Mouse (Mus musculus): ENCODE data around the gene Eva1b. TPM values are rescaled to one million over a fixed set of nuclear protein-coding genes. Genes with fewer than 3 reads are reported as not detected.
A peak's percentile ranks its signal among the peaks of the same experiment; 100 is the strongest.

Eva1b gene
- total RNA-seq (2021), result 10 to 100 TPM; 20.0 to 25.5 TPM
- long read RNA-seq, experiment 1, transcript Eva1b-203 (3 exons, 1,364 nt), result major isoform, 5 of 13 reads
- long read RNA-seq, experiment 1, transcript Eva1b-201 (3 exons, 1,689 nt), result major isoform, 5 of 13 reads
- long read RNA-seq, experiment 1, partial matches to known transcripts, result 0 of 13 reads
- long read RNA-seq, experiment 1, other reads (novel, unspliced or antisense), result 0 of 13 reads
- long read RNA-seq, experiment 2, transcript Eva1b-201 (3 exons, 1,689 nt), result major isoform, 5 of 15 reads
- long read RNA-seq, experiment 2, transcript Eva1b-203 (3 exons, 1,364 nt), result major isoform, 5 of 15 reads
- long read RNA-seq, experiment 2, partial matches to known transcripts, result 0 of 15 reads
- long read RNA-seq, experiment 2, other reads (novel, unspliced or antisense), result 3 of 15 reads

GRCm38 (mm10) chr4:126147533-126148160, at the start of gene Eva1b:
TSS of gene Eva1b (plus strand) at chr4:126147744.
- peak; percentile 77 for DNase-seq

GRCm38 (mm10) chr4:126099365-126099764, 48.2 kb upstream of the Eva1b start:
- no peak for DNase-seq

DNA sequence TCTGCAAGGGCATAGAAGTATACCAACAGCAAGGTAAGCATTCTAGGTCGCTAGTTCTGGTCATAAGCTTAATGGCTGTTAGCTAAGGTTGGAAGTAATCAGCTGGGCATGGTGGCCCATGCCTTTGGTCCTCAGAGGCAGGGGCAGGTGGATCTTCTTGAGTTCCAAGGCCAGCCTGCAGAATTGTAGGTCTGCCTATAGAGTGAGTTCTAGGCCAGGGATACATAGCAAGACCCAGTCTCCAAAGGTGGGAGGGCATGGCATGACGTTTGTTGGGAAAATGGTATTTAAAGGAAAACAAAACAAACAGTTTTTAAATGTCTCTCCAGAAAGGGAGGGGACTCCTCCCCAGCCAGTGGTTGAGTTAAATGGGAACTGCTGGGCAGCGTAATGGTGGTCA, 46.8 kb upstream of the Eva1b start:
- DNase-seq, result no peak

GRCm38 (mm10) chr4:126102061-126102841, 45.3 kb upstream of the Eva1b start:
- peak; percentile 27 for DNase-seq

- DNase-seq, result peak; percentile 87
Measured at GRCm38 (mm10) chr4:126103057-126103581, 44.4 kb upstream of the Eva1b start.

DNA sequence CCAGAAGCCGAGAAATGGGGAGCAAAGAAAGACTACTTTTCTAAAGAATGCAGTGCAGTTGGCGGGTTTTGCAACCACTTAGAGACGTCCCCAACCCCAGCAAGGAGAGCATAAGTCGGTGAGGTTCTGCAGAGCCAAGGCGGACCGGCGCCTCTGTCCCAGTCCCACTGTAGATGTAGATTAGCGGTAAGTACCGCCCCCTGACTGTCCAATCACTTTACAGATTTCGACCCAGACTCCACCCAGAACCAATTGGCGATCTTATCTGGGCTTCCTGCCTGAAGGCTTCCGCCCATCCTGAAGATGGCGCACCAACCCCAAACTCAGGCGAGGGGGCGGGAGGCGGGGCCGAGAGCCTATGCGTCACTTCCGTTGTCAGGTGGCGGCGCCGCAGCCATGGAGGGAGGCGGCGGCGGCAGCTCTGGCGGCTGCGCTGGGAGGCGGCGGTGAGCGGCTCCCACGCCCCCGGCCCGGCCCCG, 43.9 kb upstream of the Eva1b start, which contains the start of gene Stk40:
Gene Stk40, plus strand, starts transcription at position 368 of the 479 bp plus-strand sequence.
- peak; percentile 95 for DNase-seq

DNA sequence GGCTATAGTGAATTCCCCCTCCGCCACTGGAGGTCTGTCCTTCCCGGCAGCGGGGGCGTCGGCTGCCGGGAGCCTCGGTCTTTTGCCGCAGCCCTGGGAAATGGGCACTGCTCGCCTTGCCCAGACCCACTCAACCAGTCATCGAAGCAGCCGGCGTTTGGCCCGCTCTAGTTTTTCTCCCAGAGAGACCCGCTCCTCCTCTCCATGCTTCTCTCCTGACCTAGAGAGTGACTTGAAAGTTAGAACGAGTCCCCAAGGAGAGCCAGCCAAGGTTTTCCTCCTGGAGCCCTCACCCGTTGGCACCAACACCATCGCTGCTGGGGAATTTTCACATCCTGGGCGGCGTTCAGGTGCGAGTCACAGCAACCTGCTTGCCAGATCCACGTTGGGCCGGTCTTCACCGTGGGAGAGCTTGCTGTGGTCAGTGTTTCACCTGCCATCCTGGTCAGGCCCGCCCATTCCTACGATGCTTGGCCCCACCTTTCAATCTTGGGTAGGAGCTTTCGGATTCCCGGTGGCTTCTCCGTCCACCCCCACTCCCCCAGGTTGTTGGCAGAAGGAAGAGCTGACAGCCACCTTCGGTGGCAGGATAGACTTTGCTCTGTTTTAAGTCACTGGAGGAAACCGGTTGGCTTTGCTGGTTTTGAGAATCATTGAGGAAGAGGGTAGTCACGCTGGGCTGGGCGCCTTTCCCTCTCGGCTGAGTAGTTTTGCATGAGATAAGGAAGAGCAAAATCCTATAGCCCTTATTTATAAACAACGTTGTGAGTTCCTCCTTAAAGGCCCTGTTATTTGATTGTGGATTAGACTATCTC, 43.1 kb upstream of the Eva1b start:
- DNase-seq, result peak; percentile 39

DNA sequence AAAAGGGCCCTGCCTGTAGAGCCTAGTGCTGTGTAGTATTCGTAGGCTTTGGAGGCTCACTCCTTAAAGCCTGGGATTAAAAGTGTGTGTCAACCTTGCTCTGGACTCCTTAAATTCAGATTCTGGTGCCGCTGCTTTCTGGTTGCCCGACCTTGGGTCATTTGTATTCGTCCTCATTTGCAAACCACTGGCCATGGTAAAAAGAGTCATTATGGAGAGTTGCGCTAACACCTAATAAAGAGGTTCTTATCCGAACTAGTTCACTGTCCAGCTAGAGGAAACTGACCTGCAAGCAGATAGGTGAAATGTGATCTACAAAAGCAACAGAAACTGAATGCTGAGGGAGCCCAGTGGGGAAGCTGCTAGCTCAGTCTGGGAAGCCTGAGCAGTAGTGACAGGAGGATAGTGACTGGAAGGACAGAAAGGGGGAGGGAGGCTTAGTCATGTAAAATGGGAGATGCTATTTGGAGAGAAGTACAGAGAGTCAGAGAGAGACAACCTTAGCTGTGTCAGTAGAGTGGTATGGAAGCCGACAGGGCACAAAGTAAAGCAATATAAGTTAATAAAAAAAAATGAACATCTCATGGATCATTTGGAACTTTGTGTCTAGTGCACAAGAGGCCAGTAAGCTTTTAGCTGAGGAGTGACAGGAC, 42.3 kb upstream of the Eva1b start:
- DNase-seq, result no peak

- peak; percentile 40 for DNase-seq
Measured at GRCm38 (mm10) chr4:126108061-126108740, 39.3 kb upstream of the Eva1b start.

DNA sequence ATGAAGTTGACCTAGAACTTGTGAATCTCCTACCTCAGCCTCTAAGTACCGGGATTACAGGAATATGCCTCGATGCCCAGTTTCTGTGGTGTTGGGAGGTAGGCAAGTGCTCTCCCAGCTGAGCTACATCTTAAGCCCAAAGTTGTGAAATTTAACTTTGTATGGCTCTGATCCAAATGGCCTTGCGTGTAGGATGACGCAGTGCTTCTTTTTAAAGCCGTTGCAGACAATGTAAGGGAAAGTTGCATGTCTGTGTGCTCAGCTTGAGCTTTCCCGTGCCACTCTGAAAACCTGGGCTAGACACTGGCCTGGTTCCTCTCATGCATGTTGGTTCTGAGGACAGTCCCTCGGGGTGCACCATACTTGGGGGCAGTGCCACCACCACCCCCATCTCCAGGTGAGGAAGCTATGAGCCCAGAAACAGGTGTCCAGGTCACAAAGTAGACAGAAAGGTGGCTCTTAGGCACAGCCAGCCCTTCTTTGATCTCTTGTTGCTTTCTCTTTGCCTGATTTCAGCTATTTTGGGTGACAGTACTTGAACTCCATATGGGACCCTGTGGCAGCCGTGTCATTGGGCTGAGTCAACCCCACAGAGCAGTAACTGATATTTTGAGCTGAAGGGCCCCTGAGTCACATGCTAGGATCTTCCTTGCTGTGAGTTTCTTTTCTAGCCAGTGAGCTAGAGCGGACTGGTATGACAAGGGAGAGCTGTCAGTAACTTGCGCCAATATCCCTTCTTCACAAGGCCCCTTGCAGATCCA, 37.8 kb upstream of the Eva1b start:
- DNase-seq, result no peak

GRCm38 (mm10) chr4:126110374-126111152, 37.0 kb upstream of the Eva1b start:
- DNase-seq, result peak; percentile 78

GRCm38 (mm10) chr4:126111153-126111549, 36.4 kb upstream of the Eva1b start:
- DNase-seq, result peak; percentile 44

- no peak for DNase-seq
Measured at GRCm38 (mm10) chr4:126113243-126113642, 34.3 kb upstream of the Eva1b start.

- DNase-seq, result peak; percentile 71
Measured at GRCm38 (mm10) chr4:126113943-126114342, 33.6 kb upstream of the Eva1b start.

DNA sequence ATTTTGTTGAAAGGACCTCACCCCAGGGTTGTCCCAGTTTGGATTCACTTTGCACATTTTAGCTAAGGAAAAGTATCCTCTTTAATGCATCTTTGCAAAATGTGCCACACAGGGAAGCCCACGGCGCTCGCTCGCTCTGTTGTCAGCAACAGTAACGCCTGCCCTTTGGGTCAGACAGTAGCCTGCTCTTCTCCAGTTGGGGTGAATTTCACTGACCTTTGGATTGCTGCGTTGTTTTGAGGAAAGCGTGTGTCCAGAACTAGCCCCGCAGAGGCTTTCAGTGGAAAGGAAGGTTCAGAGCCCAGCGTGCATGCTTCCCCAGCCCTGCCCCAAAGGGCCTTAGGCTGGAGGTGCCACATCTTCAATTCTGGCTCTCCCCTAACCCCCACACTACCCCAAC, 32.1 kb upstream of the Eva1b start:
- DNase-seq, result no peak

DNA sequence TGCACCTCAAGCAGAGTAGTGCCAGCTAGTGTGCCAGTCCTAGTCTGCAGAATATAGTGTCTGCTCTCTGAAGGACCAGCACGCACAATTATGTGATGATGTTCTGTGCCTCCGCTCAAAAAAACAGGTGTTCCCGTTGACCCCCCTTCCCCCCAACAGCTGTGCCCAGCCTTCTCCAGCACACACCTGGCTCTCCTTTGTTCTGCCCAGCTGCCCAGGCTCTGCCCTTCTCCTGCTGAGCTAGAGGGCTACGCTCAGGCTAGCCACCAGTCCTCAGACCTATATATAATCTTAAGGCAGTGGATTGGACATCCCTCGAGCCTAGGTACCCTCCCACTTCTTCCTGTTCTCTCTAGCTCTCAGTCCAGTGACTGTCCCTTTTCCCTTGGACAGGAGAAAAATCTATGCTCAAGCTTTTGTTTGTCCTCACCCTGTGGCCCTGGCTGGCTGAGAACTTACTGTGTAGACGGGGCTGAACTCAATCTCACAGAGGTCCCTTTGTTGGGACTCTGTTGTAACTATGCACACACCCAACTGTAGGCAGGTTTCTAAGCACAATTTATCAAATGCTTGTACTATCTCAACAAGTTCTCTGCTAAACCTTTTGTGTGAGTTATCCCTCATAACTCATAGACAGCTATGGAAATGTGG, 31.5 kb upstream of the Eva1b start:
- DNase-seq, result no peak

DNA sequence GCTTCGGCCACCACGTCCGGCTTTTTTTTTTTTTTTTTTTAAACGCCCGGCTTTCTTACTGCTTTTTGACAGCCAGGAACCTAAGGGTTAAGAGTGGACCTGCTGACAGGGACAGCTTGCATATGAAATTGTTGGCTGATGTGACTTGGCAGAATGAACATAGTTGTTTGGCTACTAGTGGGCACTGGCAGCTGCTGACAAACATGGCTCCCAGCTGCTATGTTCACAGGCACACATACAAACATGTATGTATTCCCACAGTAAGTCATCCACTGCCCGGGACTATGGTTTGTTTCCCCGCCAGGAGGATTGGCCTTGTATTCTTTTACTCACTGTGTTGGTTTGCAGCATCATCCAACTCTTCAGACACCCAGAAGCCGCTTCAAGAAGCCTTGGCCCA, 30.4 kb upstream of the Eva1b start:
- no peak for DNase-seq

DNA sequence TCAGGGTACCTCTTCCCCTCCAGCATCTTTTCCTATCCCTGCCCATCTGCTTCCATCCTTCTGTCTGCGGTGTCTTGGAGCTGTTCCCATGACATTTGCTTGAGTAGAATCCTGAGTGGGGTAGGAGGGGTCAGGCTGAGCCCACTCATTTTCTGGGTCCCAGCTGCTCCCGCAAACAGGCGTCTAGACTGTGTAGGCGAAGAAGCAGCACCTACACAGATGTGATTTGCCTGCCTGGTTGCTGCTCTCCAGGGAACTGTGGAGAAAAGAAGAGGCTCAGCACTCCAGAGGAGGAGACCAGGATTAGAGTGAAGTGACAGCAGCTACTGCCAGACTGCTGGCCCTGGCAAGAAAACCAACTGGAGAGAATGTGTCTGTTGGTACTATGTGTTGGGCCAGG, 28.9 kb upstream of the Eva1b start:
- DNase-seq, result no peak

All from gastrocnemius, postnatal 10 days (tissue).